Mouse (Mus musculus) E14TG2a.4 (cell line): ENCODE measurements at regions not wholly inside any gene's neighbourhood (a gene's known extent, or its start where the extent isn't known, plus 50 kb on each side); places are given as distances from the start of the nearest gene placed in this dataset.

Experiments
- H3K27me3 ChIP-seq: 2 replicates; pipeline ENCODE4 v1.6.1; 2014; ENCODE audit warnings: low read length, control low read depth; ENCODE audit not compliant: insufficient read depth
- H3K36me3 ChIP-seq: 2 replicates; pipeline ENCODE4 v1.6.1; 2014; ENCODE audit warnings: low read length, control low read depth; ENCODE audit not compliant: insufficient read depth
- H3K4me1 ChIP-seq: replicated peaks from 2 replicates; pipeline ENCODE4 v1.6.1; 2014; ENCODE audit warnings: low read depth, low read length, control low read depth
- H3K4me3 ChIP-seq: replicated peaks from 2 replicates; pipeline ENCODE4 v1.5.1; 2014; ENCODE audit warnings: mild to moderate bottlenecking, low read length
- H3K9me3 ChIP-seq: 2 replicates; pipeline ENCODE4 v1.6.1; 2014; ENCODE audit warnings: low read length, control low read depth
- CTCF ChIP-seq: conservative IDR thresholded peaks from 2 replicates; pipeline ENCODE4 v1.5.1; 2014; ENCODE audit warnings: low read length
- NANOG ChIP-seq: IDR thresholded peaks from 2 replicates; pipeline ENCODE4 v1.6.1; 2014; ENCODE audit warnings: borderline replicate concordance, low read length, mixed read lengths
- POU5F1 ChIP-seq: IDR thresholded peaks from 2 replicates; pipeline ENCODE4 v1.6.1; 2014; ENCODE audit warnings: low read length, borderline replicate concordance

DNA sequence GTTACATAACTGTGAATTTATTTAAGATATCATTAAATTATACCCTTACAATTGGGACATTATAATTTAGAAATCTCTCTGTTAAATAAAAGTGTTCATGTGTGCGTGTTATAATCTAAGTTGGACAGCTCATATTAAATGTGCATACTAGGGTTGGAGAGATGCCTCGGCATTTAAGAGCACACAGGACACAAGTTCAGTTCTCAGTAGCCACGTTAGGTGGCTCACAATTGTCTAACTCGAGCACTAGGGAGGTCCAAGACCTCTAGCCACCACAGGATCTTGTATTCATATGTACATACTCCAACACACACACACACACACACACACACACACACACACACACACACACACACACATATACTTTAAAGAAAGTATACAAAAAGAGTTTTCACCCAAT is 56.0 kb downstream of the Foxf2 start:
- H3K4me3 ChIP-seq = peak overlapping the region; percentile 80
- no peak for TF ChIP-seq NANOG
- no peak for TF ChIP-seq POU5F1
- TF ChIP-seq CTCF = no peak
- no peaks in the 10 kb centered on the region for H3K9me3 ChIP-seq
- H3K27me3 ChIP-seq = no peaks in the 10 kb centered on the region
- H3K36me3 ChIP-seq = peaks cover 44% of the 10 kb centered on the region
- H3K4me1 ChIP-seq = peaks cover 53% of the 10 kb centered on the region

DNA sequence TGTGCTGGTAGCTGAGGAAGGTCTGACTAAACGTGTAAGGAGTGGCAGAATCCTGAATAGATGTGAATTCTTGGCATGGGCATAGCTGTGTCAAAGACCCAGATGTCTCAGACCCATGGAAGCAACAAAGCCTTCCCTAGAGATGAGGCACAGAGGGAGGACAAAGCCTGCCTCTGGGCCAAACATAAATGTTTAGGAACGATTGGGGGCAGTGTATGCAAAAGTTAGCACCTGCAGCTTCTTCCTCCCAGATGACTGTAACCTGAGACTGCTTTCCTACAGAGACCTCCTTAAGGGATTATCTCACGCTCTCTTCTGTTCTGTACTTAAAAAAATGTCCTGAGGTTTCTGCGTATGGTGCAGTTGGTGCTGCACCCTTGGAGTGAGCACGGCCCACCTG is 57.7 kb downstream of the Foxf2 start:
- H3K9me3 ChIP-seq = no peaks in the 10 kb centered on the region
- H3K27me3 ChIP-seq = no peaks in the 10 kb centered on the region
- H3K36me3 ChIP-seq = peaks cover 27% of the 10 kb centered on the region
- no peak for TF ChIP-seq POU5F1
- no peak for TF ChIP-seq NANOG
- no peak overlapping the region for H3K4me3 ChIP-seq
- H3K4me1 ChIP-seq = peaks cover 49% of the 10 kb centered on the region

DNA sequence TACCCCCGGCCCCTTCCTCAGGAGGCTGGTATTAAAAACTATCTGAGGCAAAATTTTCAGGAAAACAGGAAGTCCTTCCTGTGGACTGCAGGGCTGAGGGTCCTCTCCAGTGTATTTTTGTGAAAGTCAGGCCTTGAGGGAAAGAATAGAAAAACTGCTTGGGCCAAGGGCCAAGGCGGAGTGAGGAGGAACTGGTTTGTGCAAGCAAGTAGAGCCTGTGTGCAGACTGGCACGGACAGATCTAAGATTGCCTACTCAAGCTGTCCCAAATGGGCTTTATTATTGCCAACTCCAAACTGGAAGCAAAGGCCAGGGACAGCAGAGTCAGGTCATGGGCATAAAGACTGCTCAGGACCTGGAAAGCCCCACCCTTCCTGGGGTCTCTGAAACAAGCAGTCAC is 62.9 kb downstream of the Foxf2 start:
- H3K27me3 ChIP-seq = no peaks in the 10 kb centered on the region
- no peak for TF ChIP-seq POU5F1
- no peak for TF ChIP-seq CTCF
- TF ChIP-seq NANOG = no peak
- H3K4me1 ChIP-seq = peaks cover 10% of the 10 kb centered on the region
- no peaks in the 10 kb centered on the region for H3K9me3 ChIP-seq
- no peak overlapping the region for H3K4me3 ChIP-seq
- peaks cover 3% of the 10 kb centered on the region; the same call in 1 of the 2 replicates for H3K36me3 ChIP-seq

DNA sequence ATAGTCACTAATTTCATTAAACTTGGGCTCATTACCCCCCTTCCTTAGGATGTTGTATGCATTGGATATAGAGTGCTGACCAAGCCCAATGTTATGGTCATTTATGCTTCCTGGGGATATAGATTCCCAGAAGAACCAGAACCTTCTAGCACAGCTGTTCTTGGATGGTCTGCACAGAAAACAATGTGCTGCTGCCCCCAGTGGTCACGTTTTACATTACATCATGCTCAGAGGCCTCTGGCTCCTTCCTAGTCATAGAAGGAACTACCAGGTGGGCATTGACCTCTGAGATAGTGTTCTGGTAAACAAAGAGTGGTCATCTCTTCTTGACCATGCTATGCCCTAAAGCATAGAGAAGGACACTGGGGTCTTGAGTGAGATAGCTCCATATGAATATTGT is 63.7 kb downstream of the Foxf2 start:
- peaks cover 3% of the 10 kb centered on the region; the same call in 1 of the 2 replicates for H3K36me3 ChIP-seq
- no peaks in the 10 kb centered on the region for H3K9me3 ChIP-seq
- TF ChIP-seq NANOG = no peak
- no peak for TF ChIP-seq POU5F1
- peak; percentile 80 for TF ChIP-seq CTCF
- H3K4me3 ChIP-seq = no peak overlapping the region
- H3K27me3 ChIP-seq = no peaks in the 10 kb centered on the region
- peaks cover 3% of the 10 kb centered on the region; the same call in 1 of the 2 replicates for H3K4me1 ChIP-seq

DNA sequence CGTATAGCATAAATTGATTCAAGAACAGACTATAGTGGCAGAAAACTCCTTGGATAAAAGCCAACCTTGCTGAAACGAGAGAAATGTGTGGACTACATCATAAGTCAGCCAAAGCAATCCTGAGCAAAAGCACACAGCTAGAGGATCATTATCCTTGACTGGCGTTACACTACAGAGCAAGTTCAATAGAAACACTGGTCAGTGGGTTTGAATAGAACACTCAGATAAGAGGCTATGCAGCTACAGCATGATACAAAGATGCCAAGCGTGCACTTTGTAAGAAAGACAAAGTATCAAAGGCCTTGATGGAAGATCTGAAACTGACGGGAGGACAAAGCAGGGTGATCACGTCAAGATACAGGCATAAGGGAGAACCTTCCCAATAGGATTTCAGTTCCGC is 70.1 kb downstream of the Foxf2 start:
- no peaks in the 10 kb centered on the region for H3K36me3 ChIP-seq
- H3K9me3 ChIP-seq = no peaks in the 10 kb centered on the region
- H3K4me1 ChIP-seq = no peaks in the 10 kb centered on the region
- 0 out of 2 replicates have a peak, but pooled peaks cover 2% of the 10 kb centered on the region for H3K27me3 ChIP-seq
- TF ChIP-seq POU5F1 = no peak
- TF ChIP-seq CTCF = no peak
- TF ChIP-seq NANOG = no peak
- no peak overlapping the region for H3K4me3 ChIP-seq

DNA sequence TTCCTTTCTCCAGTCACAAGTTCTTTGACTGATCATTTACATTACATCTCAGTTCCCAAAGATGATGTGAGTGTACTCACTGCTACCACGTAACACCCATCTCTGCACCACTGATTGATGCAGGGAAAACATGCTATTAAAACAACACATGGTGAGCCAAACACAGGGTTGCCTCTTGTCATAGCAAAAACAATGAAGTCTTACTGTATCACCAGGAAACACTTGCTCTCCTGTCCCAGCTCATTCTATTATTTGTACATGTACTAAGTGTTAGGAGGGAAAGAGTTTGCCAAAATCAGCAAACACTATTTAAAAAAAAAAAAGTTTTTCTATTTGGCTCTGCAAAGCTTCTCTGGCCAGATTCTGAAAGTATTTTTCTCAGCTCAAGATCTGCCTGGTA is 78.6 kb downstream of the Foxf2 start:
- Histone ChIP-seq H3K9me3 (no peaks in the 10 kb centered on the region), H3K36me3 (no peaks in the 10 kb centered on the region), H3K4me1 (no peaks in the 10 kb centered on the region), H3K27me3 (peaks cover 5% of the 10 kb centered on the region), H3K4me3 (no peak overlapping the region)
- TF ChIP-seq POU5F1 = no peak
- TF ChIP-seq NANOG = no peak
- no peak for TF ChIP-seq CTCF

DNA sequence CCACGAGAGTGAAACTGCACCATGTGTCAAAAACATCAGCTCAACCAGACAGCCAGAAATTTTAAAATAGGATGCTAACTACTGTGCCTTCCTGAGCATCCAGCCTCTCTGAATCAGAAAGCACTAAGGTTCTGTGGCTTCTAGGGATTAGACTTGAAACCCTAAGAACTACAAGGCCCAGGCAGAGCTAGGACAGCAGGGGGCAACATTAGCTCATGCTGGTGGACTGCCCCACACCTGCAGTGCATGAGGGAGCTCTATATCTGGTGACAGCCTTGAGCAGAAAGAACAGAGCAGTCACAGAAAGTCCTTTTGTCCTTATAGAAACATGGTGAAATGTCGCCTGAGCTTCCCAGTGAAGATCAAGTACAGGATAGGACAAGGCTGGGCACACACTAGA is 79.8 kb downstream of the Foxf2 start:
- Histone ChIP-seq H3K27me3 (peaks cover 5% of the 10 kb centered on the region), H3K4me3 (no peak overlapping the region), H3K9me3 (no peaks in the 10 kb centered on the region), H3K36me3 (no peaks in the 10 kb centered on the region), H3K4me1 (no peaks in the 10 kb centered on the region)
- TF ChIP-seq NANOG (no peak), CTCF (no peak), POU5F1 (no peak)

DNA sequence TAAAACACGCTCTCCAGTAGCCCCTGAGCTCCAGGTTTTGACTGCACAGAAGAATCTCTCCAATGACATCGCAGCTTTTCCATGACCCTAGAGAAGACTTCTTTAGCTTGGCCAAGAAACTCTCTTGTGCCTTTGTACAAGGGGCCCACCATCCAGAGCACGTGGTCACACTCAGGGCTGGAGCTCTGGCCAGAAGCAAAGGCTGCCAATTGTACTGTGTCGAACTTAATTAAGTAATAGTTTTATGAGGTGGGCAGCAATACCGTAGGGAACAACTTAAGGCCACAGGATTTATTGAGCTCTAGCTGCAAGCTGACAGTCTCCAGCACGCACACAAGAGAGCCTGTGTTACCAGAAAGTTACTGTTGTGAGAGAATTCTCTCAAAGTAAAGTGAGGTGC is 85.1 kb downstream of the Foxf2 start:
- Histone ChIP-seq H3K4me3 (no peak overlapping the region), H3K9me3 (no peaks in the 10 kb centered on the region), H3K27me3 (peaks cover 7% of the 10 kb centered on the region), H3K4me1 (peaks cover 5% of the 10 kb centered on the region; the same call in 1 of the 2 replicates), H3K36me3 (no peaks in the 10 kb centered on the region)
- TF ChIP-seq CTCF (no peak), POU5F1 (no peak), NANOG (no peak)

DNA sequence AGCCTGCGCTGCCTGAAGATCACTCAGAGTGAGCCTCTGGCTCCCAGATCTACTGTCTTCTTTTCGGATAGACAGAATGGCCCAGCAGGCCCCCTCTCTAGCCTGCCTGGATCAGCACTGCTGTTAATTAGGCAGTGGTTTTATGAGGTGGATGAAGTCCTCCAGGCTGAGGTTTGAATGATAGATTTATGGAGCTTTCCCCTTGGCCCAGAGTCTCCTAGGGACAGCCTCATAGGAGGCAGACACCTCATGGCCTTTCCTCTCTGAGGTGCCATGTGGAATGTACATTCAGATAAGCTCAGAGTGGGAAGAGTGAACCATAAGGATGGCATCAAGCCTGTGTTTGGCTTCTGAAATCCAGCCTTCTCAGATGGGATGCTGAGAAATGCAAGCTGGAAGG is 90.1 kb downstream of the Foxf2 start:
- no peak overlapping the region for H3K4me3 ChIP-seq
- H3K36me3 ChIP-seq = no peaks in the 10 kb centered on the region
- H3K4me1 ChIP-seq = peaks cover 9% of the 10 kb centered on the region; the same call in 1 of the 2 replicates
- H3K27me3 ChIP-seq = peaks cover 9% of the 10 kb centered on the region
- TF ChIP-seq POU5F1 (no peak), NANOG (no peak)
- no peaks in the 10 kb centered on the region for H3K9me3 ChIP-seq
